Mouse (Mus musculus) ovary, adult 10 weeks (tissue): Measurements from ENCODE around the gene Prpsap2. TPM values are rescaled to one million over a fixed set of nuclear protein-coding genes. Genes with fewer than 3 reads are reported as not detected.

Source experiments
- polyA plus RNA-seq: library from polyadenylated mRNA; stranded (reverse); fragments of 350-450 nt; fragmentation: Illumina TruSeq; extraction: RNeasy Lipid Tissue Mini Kit (QIAGEN cat#74804); gene quantifications from one replicate; pipeline ENCODE4 v1.2.3, GENCODE M21; 2014

Gene Prpsap2
- 64.8 TPM for polyA plus RNA-seq

DNA sequence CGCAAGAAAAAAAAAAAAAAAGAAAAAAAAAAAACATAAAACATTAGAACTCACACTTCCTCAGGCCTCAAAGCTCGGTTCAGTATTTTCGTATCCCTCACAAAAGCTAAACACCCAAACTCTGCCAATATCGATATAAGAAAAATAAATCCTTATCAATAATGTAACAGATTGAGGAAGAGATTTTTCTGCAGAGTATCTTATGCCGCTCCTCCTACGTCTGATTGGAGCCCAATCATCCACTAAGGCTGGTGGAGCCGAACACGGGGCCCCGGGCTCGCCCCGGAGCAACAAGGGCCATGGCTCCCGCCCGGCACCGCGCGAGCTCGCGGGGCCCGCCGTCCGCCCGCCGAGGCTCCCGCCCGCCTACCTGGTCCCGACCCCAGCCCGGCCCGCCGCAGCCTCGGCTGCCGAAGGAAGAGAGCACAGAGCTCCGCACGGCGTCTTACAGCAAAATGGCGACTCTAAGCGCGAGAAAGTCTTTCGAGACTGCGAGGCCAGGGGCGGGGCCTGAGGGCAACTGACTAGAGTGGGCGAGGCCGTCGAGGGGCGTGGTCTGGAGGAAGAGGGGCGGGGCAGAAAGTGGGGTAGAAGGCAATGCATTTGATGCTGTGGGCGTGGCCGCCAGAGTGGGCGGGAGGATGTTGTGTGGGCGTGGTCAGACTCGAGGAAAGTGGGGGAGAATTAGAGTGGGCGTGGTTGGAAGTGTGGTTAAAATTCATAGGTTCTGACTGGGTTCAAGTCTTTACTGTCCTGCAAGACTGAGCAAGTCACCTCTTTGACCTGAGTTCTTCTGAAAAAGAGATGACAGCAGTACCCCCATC, at the start of gene Prpsap2:
Gene Prpsap2 (minus strand): TSS at position 505 of the 824 bp plus-strand sequence.

DNA sequence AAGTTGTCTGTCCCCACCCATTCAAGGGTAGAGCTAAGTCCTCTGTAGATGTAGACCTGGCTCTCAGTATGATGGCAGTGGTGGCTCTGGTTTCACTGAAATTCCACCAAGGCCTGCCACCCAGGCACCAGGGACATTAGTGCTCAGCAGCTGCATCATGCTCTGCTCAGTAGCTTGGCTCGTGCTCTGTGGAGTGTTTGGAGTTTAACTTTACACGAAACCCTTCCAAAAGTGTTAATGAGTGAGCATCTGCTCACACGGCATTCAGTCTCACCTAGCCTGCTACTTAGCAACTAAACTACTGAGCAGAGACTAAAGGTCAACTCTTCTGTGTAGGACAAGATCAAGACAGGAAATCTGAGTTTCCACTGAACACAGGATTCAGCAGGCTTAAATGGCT, 41.3 kb downstream of the Prpsap2 start, which contains the start of gene Slc5a10:
Gene Slc5a10 (minus strand): TSS at position 191 of the 400 bp plus-strand sequence.

GRCm38 (mm10) chr11:61683907-61684731, 77.8 kb downstream of the Prpsap2 start, which contains the start of gene Fam83g:
Fam83g (plus strand) TSS chr11:61684091.

Other genes with a start within 250 kb of the Prpsap2 start
- 51.6 TPM for gene Epn2, start 182.4 kb downstream of the Prpsap2 start, polyA plus RNA-seq
- not detected for gene Grap, start 108.8 kb downstream of the Prpsap2 start, polyA plus RNA-seq
- 0.26 TPM for gene Fam83g, start 78.0 kb downstream of the Prpsap2 start, polyA plus RNA-seq
- not detected for gene Slc5a10, start 41.3 kb downstream of the Prpsap2 start, polyA plus RNA-seq
- 64.7 TPM for gene Ulk2, start 93.0 kb upstream of the Prpsap2 start, polyA plus RNA-seq
- gene Akap10, start 168.2 kb upstream of the Prpsap2 start, polyA plus RNA-seq = 37.0 TPM
- gene Specc1, start 194.7 kb upstream of the Prpsap2 start, polyA plus RNA-seq = 6.2 TPM